Mouse (Mus musculus): Measurements from ENCODE around the gene Me3.

GRCm38 (mm10) chr7:89726712-89727111 is 94.5 kb downstream of the Me3 start:
- TF ChIP-seq CTCF (IDR thresholded peaks at IDR 0.05; ENCODE audit: insufficient read depth, low read depth, low read length) (no peak), POLR2A (IDR thresholded peaks at IDR 0.05; ENCODE audit: insufficient read depth, low read depth, low read length) (no peak)
